Mouse (Mus musculus) kidney, embryonic 15.5 days (tissue): ENCODE measurements around the gene Gm17490. TPM values are rescaled to one million over a fixed set of nuclear protein-coding genes. Genes with fewer than 3 reads are reported as not detected.

ENCODE experiments used
- ATAC-seq: fragments of 200-750 bp; cut with Nextera tagmentation; replicated peaks from 2 replicates; pipeline ENCODE4 v1.8.0; 2017; ENCODE audit warnings: moderate TSS enrichment; ENCODE audit not compliant: low FRiP score
- H3K27ac ChIP-seq: fragments of 300-500 bp; sonication (generic); 2 replicates; pipeline ENCODE4 v1.5.1; 2015; ENCODE audit warnings: mild to moderate bottlenecking, inconsistent platforms
- H3K27me3 ChIP-seq: fragments of 300-500 bp; sonication (generic); 2 replicates; pipeline ENCODE4 v1.6.1; 2015; ENCODE audit warnings: inconsistent platforms
- H3K36me3 ChIP-seq: fragments of 300-500 bp; sonication (generic); 2 replicates; pipeline ENCODE4 v1.6.1; 2015; ENCODE audit warnings: inconsistent platforms
- H3K4me1 ChIP-seq: fragments of 300-500 bp; sonication (generic); 2 replicates; pipeline ENCODE4 v1.6.1; 2015; ENCODE audit warnings: inconsistent platforms
- H3K4me2 ChIP-seq: fragments of 300-500 bp; sonication (generic); 2 replicates; pipeline ENCODE4 v1.6.1; 2015; ENCODE audit warnings: moderate library complexity, mild to moderate bottlenecking, inconsistent platforms
- H3K4me3 ChIP-seq: fragments of 300-500 bp; sonication (generic); replicated peaks from 2 replicates; pipeline ENCODE4 v1.5.1; 2015; ENCODE audit warnings: mild to moderate bottlenecking, inconsistent platforms
- H3K9ac ChIP-seq: fragments of 300-500 bp; sonication (generic); 2 replicates; pipeline ENCODE4 v1.6.1; 2015; ENCODE audit warnings: mild to moderate bottlenecking, inconsistent platforms
- H3K9me3 ChIP-seq: fragments of 300-500 bp; sonication (generic); replicated peaks from 2 replicates; pipeline ENCODE4 v1.6.1; 2016; ENCODE audit warnings: inconsistent platforms
- WGBS: fragments of 180-500 bp; shearing (Covaris S2); methylation state at CpG from one replicate; pipeline ENCODE4 v1.1.7; 2015; ENCODE audit warnings: mixed read lengths; 5-methylcytosine and 5-hydroxymethylcytosine counted together
- polyA plus RNA-seq: library from polyadenylated mRNA; unstranded; fragments of >200 nt; fragmentation: Nextera tagmentation; extraction: Ambion mirVana; gene quantifications from 2 replicates; pipeline ENCODE4 v1.2.1, GENCODE M21; 2015

Gene Gm17490
- polyA plus RNA-seq, 1 experiment from 2014 or later: not detected

DNA sequence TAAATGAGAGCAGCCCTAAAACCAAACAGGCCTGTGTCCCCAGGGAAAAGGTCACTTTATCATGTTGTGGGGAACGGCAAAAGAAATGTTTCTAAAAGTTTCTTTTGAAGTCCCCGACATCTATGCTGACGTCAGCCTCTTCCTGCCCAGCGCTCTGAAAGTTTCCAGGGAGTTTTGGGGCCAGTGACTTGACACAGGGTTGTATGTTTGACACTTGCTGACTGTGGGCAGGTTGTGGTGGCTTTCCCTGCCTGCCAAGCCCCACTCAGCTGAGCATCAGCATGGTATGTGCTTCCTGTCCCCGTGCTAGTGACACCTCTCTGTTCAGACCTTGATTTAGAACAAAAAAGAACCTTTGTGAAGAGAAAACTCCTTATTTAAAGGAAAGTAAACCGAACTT lies 27.3 kb upstream of the Gm17490 start:
- WGBS: 47% methylated on average over 6 of the region's 6 CpGs
- H3K4me2 ChIP-seq: no peak overlapping the region
- ATAC-seq: no peak
- no peak overlapping the region for H3K9ac ChIP-seq
- no peak overlapping the region for H3K4me3 ChIP-seq
- no peaks in the 10 kb centered on the region for H3K36me3 ChIP-seq
- H3K9me3 ChIP-seq: no peaks in the 10 kb centered on the region
- no peaks in the 10 kb centered on the region for H3K4me1 ChIP-seq
- no peak overlapping the region for H3K27ac ChIP-seq
- no peaks in the 10 kb centered on the region for H3K27me3 ChIP-seq

GRCm38 (mm10) chr2:11652780-11653179 lies 26.7 kb upstream of the Gm17490 start:
- 76% methylated on average over 2 of the region's 2 CpGs for WGBS
- no peak for ATAC-seq
- Histone ChIP-seq H3K9me3 (no peaks in the 10 kb centered on the region), H3K36me3 (no peaks in the 10 kb centered on the region), H3K4me3 (no peak overlapping the region), H3K4me2 (no peak overlapping the region), H3K4me1 (no peaks in the 10 kb centered on the region), H3K27ac (no peak overlapping the region), H3K27me3 (no peaks in the 10 kb centered on the region), H3K9ac (no peak overlapping the region)

GRCm38 (mm10) chr2:11652196-11652595 lies 26.1 kb upstream of the Gm17490 start:
- WGBS: 89% methylated on average over 3 of the region's 3 CpGs
- Histone ChIP-seq H3K4me2 (no peak overlapping the region), H3K27ac (no peak overlapping the region), H3K9me3 (no peaks in the 10 kb centered on the region), H3K4me1 (no peaks in the 10 kb centered on the region), H3K27me3 (no peaks in the 10 kb centered on the region), H3K36me3 (no peaks in the 10 kb centered on the region), H3K4me3 (no peak overlapping the region), H3K9ac (no peak overlapping the region)
- no peak for ATAC-seq

DNA sequence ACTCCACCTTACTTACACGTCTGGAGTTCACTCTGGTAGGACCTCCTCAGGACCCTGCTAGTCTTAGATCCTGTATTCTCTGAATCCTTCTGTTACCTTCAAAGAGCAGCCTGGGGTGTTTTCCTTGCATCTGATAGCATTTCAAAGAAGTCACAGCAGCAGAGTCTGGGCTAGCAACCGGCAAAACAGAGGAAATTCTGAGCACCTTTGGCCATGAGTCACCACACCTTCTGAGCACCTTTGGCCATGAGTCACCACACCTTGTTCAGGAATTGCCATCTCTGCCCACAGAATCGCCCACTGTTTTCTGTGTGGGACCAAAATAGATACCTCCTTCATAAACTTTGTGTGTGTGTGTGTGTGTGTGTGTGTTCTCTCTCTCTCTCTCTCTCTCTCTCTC lies 25.4 kb upstream of the Gm17490 start:
- ATAC-seq: no peak
- Histone ChIP-seq H3K27ac (no peak overlapping the region), H3K36me3 (no peaks in the 10 kb centered on the region), H3K4me2 (no peak overlapping the region), H3K4me1 (no peaks in the 10 kb centered on the region), H3K4me3 (no peak overlapping the region), H3K27me3 (no peaks in the 10 kb centered on the region), H3K9me3 (no peaks in the 10 kb centered on the region), H3K9ac (no peak overlapping the region)
- WGBS: 53% methylated on average over 3 of the region's 3 CpGs

DNA sequence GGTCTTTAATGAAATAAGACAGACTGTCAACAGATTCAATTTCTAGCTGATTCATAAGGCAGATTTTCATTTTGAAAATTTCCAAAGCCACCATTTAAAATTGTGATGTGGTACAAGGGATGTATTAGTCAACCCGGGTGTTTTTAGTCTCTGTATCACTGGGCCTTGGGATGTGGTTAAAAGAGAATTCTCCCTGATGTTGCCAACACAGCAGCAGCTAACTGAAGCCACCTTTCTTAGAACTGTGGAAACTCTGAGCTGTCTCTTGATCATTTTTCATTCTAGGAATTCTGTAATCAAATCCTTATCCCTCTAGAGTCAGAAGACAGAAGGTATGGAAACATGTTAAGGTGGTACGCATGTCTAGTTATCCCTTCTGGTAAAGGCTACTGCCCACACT lies 19.2 kb upstream of the Gm17490 start:
- H3K4me3 ChIP-seq: no peak overlapping the region
- ATAC-seq: no peak
- H3K4me1 ChIP-seq: no peaks in the 10 kb centered on the region
- no peak overlapping the region for H3K4me2 ChIP-seq
- no peaks in the 10 kb centered on the region for H3K36me3 ChIP-seq
- no peaks in the 10 kb centered on the region for H3K27me3 ChIP-seq
- no peak overlapping the region for H3K27ac ChIP-seq
- no peaks in the 10 kb centered on the region for H3K9me3 ChIP-seq
- no peak overlapping the region for H3K9ac ChIP-seq
- 86% methylated on average over 2 of the region's 2 CpGs for WGBS

DNA sequence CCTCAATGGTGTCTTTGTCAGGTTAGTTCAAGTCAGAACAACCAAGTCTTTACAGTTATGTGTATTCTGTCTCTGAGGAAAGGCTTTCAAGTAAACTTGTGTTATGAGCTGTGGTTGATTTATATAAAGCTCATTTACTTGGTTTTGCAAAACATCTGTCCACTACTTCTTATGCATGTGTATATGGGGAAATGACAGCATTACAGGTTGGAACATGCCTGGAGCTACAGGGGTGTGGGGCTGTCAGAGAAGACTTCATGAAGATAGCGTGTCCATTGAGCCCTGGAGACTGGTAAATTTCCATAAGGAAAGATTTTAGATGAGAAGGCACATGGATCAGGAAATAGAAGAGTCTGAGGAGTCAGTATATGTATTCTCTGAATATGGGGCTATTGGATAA lies 18.0 kb upstream of the Gm17490 start:
- no peaks in the 10 kb centered on the region for H3K4me1 ChIP-seq
- H3K27me3 ChIP-seq: no peaks in the 10 kb centered on the region
- no peaks in the 10 kb centered on the region for H3K9me3 ChIP-seq
- no peak overlapping the region for H3K9ac ChIP-seq
- ATAC-seq: no peak
- WGBS: 85% methylated on average over 1 of the region's 1 CpGs
- no peak overlapping the region for H3K4me2 ChIP-seq
- H3K36me3 ChIP-seq: no peaks in the 10 kb centered on the region
- H3K27ac ChIP-seq: no peak overlapping the region
- H3K4me3 ChIP-seq: no peak overlapping the region

DNA sequence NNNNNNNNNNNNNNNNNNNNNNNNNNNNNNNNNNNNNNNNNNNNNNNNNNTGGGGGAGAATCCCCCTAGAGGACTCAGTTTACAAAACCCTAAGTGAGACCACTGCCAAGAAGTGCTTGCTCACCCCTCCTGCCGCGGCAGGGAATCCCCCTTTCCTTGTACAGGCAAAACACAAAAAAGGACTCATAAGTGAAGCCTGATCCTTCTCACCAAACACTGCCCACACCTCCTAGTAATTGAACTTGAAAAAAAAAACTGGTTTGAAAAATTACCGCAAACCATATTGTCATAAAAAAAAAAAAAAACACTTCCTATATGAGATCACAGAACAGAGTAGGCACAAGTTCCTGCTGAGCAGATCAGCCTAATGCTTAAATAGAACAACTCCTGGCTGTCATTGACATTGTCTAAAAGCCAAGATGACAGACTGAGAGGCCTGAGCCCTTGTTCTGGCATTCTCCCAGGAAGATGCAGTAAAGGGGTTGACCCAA lies 16.4 kb upstream of the Gm17490 start, which contains the start of gene Il2ra:
Il2ra (plus strand) TSS at position 357 of the 491 bp plus-strand sequence.
- H3K4me1 ChIP-seq: no peaks in the 10 kb centered on the region
- no peaks in the 10 kb centered on the region for H3K27me3 ChIP-seq
- no peak within 1 kb of the TSS for H3K4me3 ChIP-seq
- H3K9me3 ChIP-seq: no peaks in the 10 kb centered on the region
- ATAC-seq: no peak
- no peak within 1 kb of the TSS for H3K4me2 ChIP-seq
- H3K27ac ChIP-seq: no peak within 1 kb of the TSS
- H3K36me3 ChIP-seq: no peaks in the 10 kb centered on the region
- H3K9ac ChIP-seq: no peak within 1 kb of the TSS
- WGBS: 79% methylated on average over 3 of the region's 3 CpGs

DNA sequence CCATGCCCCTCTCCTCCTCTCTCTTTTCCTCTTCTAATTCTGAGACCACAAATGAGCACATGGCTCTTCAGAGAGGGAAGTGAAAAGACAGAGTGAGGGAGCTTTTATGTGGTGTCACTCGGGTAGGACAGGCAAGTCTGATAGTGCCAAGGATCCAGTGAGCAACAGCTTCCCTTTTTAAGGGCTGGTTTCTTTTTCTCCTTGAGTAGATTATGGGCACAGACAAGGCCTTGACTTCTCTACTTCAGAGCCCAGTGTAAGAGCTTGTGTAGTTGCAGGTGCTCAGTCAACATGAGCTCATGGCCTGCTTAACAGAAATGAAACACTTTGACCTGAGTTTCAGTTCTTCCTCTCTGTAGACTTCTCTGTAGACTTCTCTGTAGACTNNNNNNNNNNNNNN lies 11.1 kb upstream of the Gm17490 start:
- WGBS: 65% methylated on average over 1 of the region's 1 CpGs
- Histone ChIP-seq H3K9me3 (no peaks in the 10 kb centered on the region), H3K36me3 (no peaks in the 10 kb centered on the region)

GRCm38 (mm10) chr2:11636138-11636480 lies 10.0 kb upstream of the Gm17490 start:
- H3K4me2 ChIP-seq: no peak overlapping the region
- WGBS: 82% methylated on average over 3 of the region's 3 CpGs
- no peak for ATAC-seq
- no peak overlapping the region for H3K9ac ChIP-seq
- no peaks in the 10 kb centered on the region for H3K36me3 ChIP-seq
- H3K27ac ChIP-seq: no peak overlapping the region
- H3K9me3 ChIP-seq: no peaks in the 10 kb centered on the region
- H3K27me3 ChIP-seq: no peaks in the 10 kb centered on the region
- no peaks in the 10 kb centered on the region for H3K4me1 ChIP-seq
- H3K4me3 ChIP-seq: no peak overlapping the region

More for the DNA sequence above, 11.1 kb upstream of the Gm17490 start:
- Histone ChIP-seq H3K4me2 (no peak overlapping the region), H3K27me3 (no peaks in the 10 kb centered on the region), H3K27ac (no peak overlapping the region), H3K9ac (no peak overlapping the region), H3K4me1 (no peaks in the 10 kb centered on the region), H3K4me3 (no peak overlapping the region)
- ATAC-seq: no peak

DNA sequence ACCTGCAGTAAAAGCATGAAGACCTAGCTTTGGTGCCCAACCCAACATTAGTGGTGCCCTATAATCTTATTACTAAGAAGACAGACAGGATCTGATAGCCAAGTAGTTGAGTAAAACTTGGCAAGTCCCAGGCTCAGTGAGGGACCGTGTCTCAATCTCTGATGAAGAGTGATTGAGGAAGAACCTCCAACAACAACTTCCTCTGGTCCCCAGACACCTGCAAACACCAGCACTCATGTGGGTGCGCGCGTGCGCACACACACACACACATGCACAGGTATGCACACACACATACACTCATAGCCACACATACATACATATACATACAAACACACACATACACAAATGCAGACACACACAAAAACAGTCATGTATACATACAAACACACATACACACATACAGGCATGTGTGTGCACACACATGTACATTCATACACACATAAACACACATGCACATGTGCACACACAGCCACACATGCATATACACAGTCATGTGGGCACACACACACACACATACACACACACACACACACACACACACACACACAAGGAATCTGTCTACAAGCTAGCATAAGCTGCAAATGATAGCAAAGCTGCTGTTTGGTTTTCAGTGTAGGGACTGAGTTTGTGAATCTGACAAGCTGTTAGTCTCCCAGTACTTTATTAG lies 9.5 kb upstream of the Gm17490 start:
- ATAC-seq: no peak
- H3K27ac ChIP-seq: no peak overlapping the region
- H3K9ac ChIP-seq: no peak overlapping the region
- no peak overlapping the region for H3K4me2 ChIP-seq
- no peak overlapping the region for H3K4me3 ChIP-seq
- H3K9me3 ChIP-seq: no peaks in the 10 kb centered on the region
- no peaks in the 10 kb centered on the region for H3K27me3 ChIP-seq
- WGBS: 94% methylated on average over 5 of the region's 5 CpGs
- H3K4me1 ChIP-seq: no peaks in the 10 kb centered on the region
- H3K36me3 ChIP-seq: no peaks in the 10 kb centered on the region

GRCm38 (mm10) chr2:11635035-11635434 lies 9.0 kb upstream of the Gm17490 start:
- 89% methylated on average over 6 of the region's 6 CpGs for WGBS
- no peak overlapping the region for H3K4me3 ChIP-seq

GRCm38 (mm10) chr2:11623726-11624125 lies 2.3 kb downstream of the Gm17490 start:
- H3K4me3 ChIP-seq: no peak overlapping the region
- no peak for ATAC-seq
- H3K36me3 ChIP-seq: no peaks in the 10 kb centered on the region
- H3K4me2 ChIP-seq: no peak overlapping the region
- no peaks in the 10 kb centered on the region for H3K4me1 ChIP-seq
- no peaks in the 10 kb centered on the region for H3K9me3 ChIP-seq
- no peak overlapping the region for H3K9ac ChIP-seq
- no peak overlapping the region for H3K27ac ChIP-seq
- 90% methylated on average over 2 of the region's 2 CpGs for WGBS
- H3K27me3 ChIP-seq: no peaks in the 10 kb centered on the region

More at GRCm38 (mm10) chr2:11635035-11635434, 9.0 kb upstream of the Gm17490 start:
- Histone ChIP-seq H3K27me3 (no peaks in the 10 kb centered on the region), H3K9me3 (no peaks in the 10 kb centered on the region), H3K36me3 (no peaks in the 10 kb centered on the region), H3K9ac (no peak overlapping the region), H3K4me2 (no peak overlapping the region), H3K4me1 (no peaks in the 10 kb centered on the region), H3K27ac (no peak overlapping the region)
- no peak for ATAC-seq

DNA sequence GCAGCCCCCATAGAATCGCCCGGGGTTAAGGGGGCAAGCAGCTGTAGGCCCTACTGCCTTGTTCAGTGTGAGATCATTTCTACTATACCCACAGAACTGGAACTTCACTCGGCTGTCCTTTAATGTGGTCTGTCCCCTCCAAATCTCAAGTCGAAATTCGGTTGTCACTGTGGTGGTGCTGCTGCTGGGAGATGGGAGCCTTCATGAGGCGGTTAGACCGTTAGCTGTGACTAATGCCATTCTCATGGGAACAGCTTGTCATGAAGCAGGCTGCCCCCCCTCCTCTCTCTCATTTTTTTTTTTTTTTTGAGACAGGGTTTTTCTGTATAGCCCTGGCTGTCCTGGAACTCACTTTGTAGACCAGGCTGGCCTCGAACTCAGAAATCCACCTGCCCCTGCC lies 2.9 kb downstream of the Gm17490 start:
- H3K4me2 ChIP-seq: no peak overlapping the region
- no peaks in the 10 kb centered on the region for H3K27me3 ChIP-seq
- 90% methylated on average over 8 of the region's 8 CpGs for WGBS
- H3K4me3 ChIP-seq: no peak overlapping the region
- H3K27ac ChIP-seq: no peak overlapping the region
- no peak for ATAC-seq
- H3K36me3 ChIP-seq: no peaks in the 10 kb centered on the region
- no peaks in the 10 kb centered on the region for H3K4me1 ChIP-seq
- H3K9me3 ChIP-seq: no peaks in the 10 kb centered on the region
- no peak overlapping the region for H3K9ac ChIP-seq
